ENCODE assay signal across 43 mouse cellular contexts in the genomic region with DNA sequence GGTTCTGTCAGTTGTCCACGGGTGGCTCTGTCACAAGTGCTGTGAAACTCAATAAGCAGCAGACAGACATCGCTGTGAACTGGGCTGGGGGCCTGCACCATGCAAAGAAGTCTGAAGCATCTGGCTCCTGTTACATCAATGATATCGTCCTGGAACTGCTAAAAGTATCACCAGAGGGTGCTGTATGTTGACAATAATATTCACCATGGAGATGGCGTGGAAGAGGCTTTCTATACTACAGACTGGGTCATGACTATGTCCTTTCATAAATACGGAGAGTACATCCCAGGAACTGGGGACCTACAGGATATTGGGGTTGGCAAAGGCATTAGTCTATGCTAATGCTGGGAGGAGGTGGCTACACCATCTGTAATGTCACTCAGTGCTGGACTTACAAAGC. TPM values are rescaled to one million over a fixed set of nuclear protein-coding genes. Genes with fewer than 3 reads are reported as not detected.
"Had no signal": no experiment of that assay in that cellular context is flagged by ENCODE, and none has a peak within 500 bp of the region (broad histone marks: within the 10 kb centered on the region; RNA-seq: fewer than 3 reads in every experiment).

A gene (minus strand): TSS at position 101 of the 400 bp plus-strand sequence.

- H3K9ac ChIP-seq: heart, embryonic 12.5 days; heart, embryonic 13.5 days; heart, embryonic 15.5 days; hindbrain, embryonic 12.5 days; hindbrain, embryonic 13.5 days; hindbrain, embryonic 14.5 days; hindbrain, embryonic 15.5 days; intestine, embryonic 15.5 days; kidney, embryonic 15.5 days had no signal

- H3K4me1 ChIP-seq: heart, embryonic 12.5 days; heart, embryonic 13.5 days; heart, embryonic 15.5 days; hindbrain, embryonic 10.5 days; hindbrain, embryonic 12.5 days; hindbrain, embryonic 13.5 days; hindbrain, embryonic 15.5 days; intestine, embryonic 15.5 days; kidney, embryonic 15.5 days had no signal

- H3K36me3 ChIP-seq: heart, embryonic 12.5 days; heart, embryonic 13.5 days; heart, embryonic 15.5 days; hindbrain, embryonic 10.5 days; hindbrain, embryonic 12.5 days; hindbrain, embryonic 13.5 days; hindbrain, embryonic 15.5 days; intestine, embryonic 15.5 days; kidney, embryonic 15.5 days had no signal

- DNase-seq: heart, postnatal 10 days; heart, postnatal 14 days; heart, postnatal 36 days; heart, postnatal 4 days; kidney, adult 11 months; kidney, adult 18-20 months; kidney, adult 2 months; kidney, adult 8-10 months; kidney, adult 9 months; kidney, postnatal 10 days; kidney, postnatal 14 days; kidney, postnatal 25 days; kidney, postnatal 36 days; kidney, postnatal 4 days; layer of hippocampus, adult 9-11 months; layer of hippocampus, postnatal 36 days had no signal

- ATAC-seq: hindbrain, embryonic 16.5 days; hindbrain, postnatal 0 days; inflammation-experienced regulatory T-cells, adult 6 months; intestine, embryonic 15.5 days; intestine, embryonic 16.5 days; intestine, postnatal 0 days had no signal

- H3K27me3 ChIP-seq: heart, embryonic 12.5 days; heart, embryonic 13.5 days; heart, embryonic 15.5 days; hindbrain, embryonic 12.5 days; hindbrain, embryonic 13.5 days; hindbrain, embryonic 15.5 days; intestine, embryonic 15.5 days; kidney, embryonic 15.5 days had no signal

- H3K4me3 ChIP-seq: heart, embryonic 12.5 days; heart, embryonic 13.5 days; heart, embryonic 15.5 days; hindbrain, embryonic 10.5 days; hindbrain, embryonic 12.5 days; hindbrain, embryonic 13.5 days; hindbrain, embryonic 15.5 days; intestine, embryonic 15.5 days; kidney, embryonic 15.5 days; layer of hippocampus, adult 2 months; left cerebral cortex, adult 2 months had no signal

- H3K4me2 ChIP-seq: heart, embryonic 11.5 days; heart, embryonic 12.5 days; heart, embryonic 13.5 days; heart, embryonic 15.5 days; hindbrain, embryonic 12.5 days; hindbrain, embryonic 13.5 days; hindbrain, embryonic 14.5 days; hindbrain, embryonic 15.5 days; intestine, embryonic 15.5 days; kidney, embryonic 15.5 days had no signal

- H3K27ac ChIP-seq: heart, embryonic 13.5 days; heart, embryonic 15.5 days; hindbrain, embryonic 10.5 days; hindbrain, embryonic 12.5 days; hindbrain, embryonic 13.5 days; hindbrain, embryonic 14.5 days; hindbrain, embryonic 15.5 days; hindbrain, postnatal 0 days; intestine, embryonic 15.5 days; kidney, embryonic 15.5 days; kidney, postnatal 0 days; layer of hippocampus, adult 2 months; left cerebral cortex, adult 2 months had no signal

- H3K9me3 ChIP-seq: heart, embryonic 15.5 days; hindbrain, embryonic 12.5 days; hindbrain, embryonic 13.5 days; hindbrain, embryonic 15.5 days; intestine, embryonic 15.5 days; kidney, embryonic 15.5 days had no signal

RNA-seq across cellular contexts. Expression of the gene that starts here (rescaled TPM):
- polyA plus RNA-seq: heart, embryonic 11.5 days; heart, embryonic 12.5 days; heart, embryonic 13.5 days; heart, embryonic 14.5 days; heart, embryonic 15.5 days; heart, embryonic 16.5 days; heart, postnatal 0 days; hindbrain, embryonic 10.5 days; hindbrain, embryonic 11.5 days; hindbrain, embryonic 12.5 days; hindbrain, embryonic 13.5 days; hindbrain, embryonic 14.5 days; hindbrain, embryonic 15.5 days; hindbrain, embryonic 16.5 days; hindbrain, postnatal 0 days; inflammation-experienced regulatory T-cells, adult 6 months; intestine, embryonic 14.5 days; intestine, embryonic 15.5 days; intestine, embryonic 16.5 days; intestine, postnatal 0 days; kidney, adult 2 months; kidney, embryonic 14.5 days; kidney, embryonic 15.5 days; kidney, embryonic 16.5 days; kidney, postnatal 0 days; large intestine, adult 2 months had no signal
